Mouse (Mus musculus) yolk sac, embryonic 10.5 days (tissue): ENCODE data around the gene Cybrd1.

Experiments
- DNase-seq: peaks from one replicate; pipeline ENCODE4 v3.0.0-alpha.2; 2017; ENCODE audit warnings: low spot score

The Cybrd1 gene

DNA sequence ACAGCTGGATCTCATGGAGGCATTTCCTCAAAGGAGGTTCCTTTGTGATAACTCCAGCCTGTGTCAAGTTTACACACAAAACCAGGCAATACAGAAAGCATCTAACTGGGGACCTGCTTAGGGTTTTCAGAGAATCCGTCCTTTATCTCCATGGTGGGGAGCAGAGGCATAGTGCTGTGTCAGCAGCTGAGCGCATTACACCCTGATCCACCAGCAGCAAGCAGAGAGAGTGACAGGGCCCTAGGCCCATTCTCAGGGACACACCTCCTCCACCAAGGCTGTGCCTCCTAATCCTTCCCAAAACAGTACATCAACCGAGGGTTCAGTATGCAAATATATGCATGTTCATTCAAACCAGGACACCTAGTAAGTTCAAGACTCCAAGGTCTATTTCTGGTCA lies 55.3 kb downstream of the Cybrd1 start:
- DNase-seq: no peak

DNA sequence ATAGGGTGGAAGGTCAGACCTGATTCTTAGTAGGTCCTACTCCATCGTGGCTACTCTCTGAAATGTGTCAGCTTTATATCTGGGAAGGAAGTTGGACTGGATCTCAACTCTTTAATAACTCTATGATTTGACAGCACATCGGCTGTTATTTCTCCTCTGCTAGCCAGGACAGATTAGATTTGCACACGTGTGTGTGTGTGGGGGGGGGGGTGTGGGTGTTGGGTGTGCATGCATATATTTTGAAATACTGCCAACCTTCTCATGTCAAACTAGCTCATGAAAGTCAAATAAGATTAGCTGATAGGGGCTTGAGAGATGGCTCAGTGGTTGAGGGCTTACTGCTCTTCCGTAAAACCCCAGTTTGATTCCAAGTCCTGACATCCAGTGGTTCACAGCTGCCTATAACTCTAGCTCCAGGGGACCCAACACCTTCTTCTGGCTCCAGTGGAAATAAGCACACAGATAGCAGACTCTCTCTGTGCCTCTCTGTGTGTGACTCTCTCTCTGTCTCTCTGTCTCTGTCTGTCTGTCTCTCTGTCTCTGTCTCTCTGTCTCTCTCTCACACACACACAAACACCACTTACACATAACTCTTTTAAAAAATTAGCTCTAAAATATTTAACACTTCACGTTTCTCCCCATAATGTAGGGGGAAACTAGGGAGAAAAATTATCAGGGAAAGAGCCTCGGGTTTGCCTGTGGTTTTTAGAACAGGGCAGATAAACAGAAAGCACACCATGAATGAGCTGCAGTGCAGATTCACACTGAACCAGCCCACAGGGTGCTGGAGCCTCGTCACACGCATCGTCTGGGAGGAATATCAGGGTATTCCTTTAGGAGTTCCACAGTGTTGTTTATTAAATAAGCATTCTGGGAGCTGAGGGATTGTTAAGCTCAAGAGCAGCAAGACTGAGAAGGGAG lies 58.9 kb downstream of the Cybrd1 start:
- no peak for DNase-seq

DNA sequence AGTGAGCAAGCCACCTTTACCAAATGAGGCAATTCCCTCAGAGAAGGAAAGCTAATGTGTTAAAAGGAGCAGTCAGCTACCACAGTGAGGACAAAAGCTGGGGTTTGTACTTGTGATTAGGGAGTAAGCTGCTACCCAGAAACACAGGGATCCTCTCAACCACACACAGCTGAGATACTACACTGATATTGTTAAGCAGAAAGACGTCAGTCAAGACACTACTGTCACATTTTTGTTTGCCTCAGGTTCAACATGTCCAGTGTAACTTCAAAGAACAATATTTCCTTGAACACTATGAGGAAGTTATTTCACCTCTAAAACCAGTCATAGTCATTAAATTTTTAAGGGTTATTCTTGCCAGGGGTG lies 59.5 kb downstream of the Cybrd1 start:
- no peak for DNase-seq

DNA sequence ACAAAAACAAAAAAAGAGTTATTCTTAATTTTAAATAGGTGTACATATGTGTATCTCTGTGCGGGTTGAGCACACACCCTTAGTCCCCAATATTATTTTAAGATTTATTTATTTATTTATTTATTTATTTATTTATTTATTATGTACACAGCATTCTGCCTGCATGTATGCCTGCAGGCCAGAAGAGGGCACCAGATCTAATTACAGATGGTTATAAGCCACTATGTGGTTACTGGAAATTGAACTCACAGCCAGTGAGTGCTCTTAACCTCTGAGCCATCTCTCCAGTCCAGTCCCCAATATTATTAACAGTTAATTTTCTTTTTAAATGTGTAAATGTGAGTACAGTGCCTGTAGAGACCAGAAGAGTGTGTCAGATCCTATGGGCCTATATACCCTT lies 60.0 kb downstream of the Cybrd1 start:
- DNase-seq: no peak

DNA sequence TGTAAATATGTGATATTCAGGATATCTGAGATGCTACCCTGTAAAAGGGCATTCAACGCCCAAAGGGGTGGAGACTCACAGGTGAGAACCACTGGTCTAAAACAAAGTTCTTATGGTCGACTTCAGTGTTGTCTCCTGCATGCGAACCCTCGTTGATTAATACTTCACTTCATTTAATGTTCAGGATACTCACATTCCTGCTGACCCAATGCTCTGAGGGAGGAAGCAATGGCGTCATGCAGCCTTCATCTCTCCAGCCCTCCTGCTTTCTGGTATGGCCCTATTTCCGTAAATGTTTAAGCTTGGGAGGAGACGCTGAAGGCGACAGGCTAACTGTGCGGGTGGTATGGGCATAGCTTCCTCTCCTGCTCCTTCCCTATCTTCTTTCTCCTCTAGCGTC lies 62.0 kb downstream of the Cybrd1 start:
- DNase-seq: no peak

DNA sequence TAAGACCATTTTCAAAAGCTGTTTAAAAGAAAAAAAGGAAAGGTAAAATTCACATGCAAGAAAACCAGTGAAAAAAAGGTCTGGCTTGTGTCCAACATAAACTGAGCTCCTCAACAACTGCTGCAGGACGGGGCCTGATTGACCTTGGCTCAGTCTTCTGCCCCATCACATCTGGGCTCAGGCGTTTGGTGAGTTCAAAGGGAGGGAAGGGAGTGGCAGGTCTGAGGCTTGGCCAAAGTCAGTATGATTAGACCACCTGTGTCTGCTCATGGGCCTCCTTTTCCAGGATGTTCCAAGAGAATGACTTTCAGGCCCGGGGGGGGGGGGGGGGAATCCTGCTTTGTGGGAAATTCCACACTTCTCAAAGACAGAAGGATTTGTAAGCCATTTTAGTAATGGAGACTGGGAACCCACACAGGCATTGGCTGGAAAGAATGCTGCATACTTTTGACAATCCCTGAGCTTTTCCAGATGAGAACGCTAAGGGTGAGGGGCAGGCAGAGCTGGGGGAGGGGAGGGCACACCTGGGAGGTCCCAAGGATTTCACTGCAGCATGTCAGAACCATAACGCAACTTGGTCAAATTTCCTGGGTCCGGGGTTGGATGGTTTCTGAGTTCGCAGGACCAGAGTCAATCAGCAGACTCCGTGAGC lies 63.0 kb downstream of the Cybrd1 start:
- DNase-seq: no peak

DNA sequence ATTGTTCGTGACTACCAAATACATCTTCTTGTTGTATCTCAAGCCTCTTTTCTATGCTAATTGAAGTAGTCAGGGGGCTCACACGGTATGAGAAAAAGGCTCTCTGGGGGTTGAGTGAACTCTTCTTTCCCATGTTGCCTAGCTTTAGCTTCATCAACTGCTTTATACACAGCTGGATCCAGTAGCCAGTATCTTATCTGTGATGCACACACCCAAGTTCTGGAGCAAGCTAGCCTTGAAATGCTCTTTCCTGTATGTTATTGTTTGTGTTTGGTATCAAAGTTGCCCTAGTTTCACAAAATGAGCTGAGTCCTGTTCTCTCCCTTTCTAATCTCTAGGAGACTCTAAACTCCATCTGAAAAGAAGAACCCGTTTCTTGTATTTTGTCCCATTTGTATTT lies 70.2 kb downstream of the Cybrd1 start:
- DNase-seq: no peak

DNA sequence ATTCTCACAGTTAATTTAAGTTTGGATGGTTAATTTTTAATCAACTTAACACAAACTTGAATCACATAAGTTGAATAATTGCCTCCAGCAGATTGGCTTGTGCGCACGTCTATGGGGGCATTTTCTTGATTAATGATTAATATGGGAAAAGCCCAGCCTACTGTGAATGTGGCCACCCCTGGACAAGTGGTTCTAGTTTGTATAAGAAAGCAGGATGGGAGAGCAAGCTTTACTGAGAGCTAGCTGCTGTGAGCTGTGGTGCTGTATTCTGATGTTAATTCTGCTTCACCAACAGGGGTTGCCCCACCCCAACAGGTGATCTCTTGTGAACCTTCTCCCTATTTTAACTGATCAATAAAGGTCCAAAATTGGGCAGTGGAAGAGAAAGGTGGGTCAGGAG lies 71.1 kb downstream of the Cybrd1 start:
- no peak for DNase-seq

DNA sequence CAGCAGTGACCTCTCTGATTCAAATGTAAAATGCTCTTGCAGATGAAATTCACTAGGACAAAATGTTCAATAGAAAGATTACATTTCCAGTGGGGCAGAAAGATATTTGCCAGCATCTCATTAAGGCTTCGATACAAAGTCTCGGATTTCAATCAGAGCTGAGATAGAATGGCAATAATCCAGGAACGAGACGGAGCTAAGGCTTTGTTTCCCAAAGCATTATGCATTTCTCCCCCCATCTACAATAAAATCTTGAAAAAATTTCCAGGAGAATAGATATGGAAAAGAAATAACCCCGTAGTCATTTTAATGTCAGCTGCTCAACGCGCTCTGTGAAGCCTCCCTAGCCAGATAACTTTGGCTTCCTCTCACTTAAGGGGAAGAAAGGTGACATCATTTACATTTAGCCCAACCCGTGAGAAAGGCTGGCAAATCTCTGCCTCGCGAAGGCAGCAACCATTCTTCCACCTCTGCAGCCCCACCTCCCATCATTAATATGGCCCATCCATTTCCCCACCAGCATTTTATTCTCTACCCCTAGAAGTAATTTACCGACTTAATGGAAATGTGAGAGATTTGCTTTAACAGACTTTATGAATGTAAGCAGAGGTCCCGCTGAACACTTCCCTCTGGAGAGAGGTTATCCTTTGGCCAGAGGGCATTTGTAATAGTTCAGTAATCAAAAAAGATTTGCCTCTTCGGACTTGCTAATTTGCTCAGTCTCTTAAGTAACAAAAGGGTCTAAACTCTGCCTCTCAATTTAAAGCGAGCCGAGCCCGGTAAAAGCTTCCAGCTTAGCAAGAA lies 73.9 kb downstream of the Cybrd1 start:
- no peak for DNase-seq

DNA sequence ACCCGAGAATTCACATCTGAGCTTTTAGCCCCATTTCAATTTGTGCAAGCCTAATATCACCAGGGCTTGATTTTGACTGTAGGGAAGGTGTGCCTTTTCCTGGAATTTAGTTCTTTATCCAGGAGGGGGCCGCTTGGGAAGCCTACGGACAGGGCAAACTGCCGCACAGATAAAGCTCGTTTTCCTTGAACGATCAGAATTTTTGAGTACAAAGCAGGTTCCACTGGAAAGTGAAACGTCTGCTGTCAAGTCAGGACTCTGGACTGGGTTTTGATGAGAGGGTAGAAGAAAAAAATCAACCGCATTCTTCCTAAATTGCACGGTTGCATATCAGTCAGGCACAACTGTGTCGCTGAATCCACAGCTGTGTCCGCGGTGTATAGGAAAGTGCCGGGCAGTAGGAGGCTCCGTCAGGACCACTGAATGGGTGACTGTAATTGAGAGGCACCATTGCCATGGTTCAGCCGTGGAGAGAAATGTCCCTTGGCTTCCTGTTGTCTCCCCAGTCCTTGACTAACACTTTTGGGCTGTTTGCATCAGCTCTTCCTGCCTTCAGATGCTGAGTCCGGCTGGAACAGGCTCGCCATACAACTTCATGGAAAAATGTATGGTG lies 74.6 kb downstream of the Cybrd1 start:
- no peak for DNase-seq
